Mouse (Mus musculus) heart, embryonic 10.5 days (tissue): ENCODE measurements around the gene Diras2. TPM values are rescaled to one million over a fixed set of nuclear protein-coding genes. Genes with fewer than 3 reads are reported as not detected.

Experiments used
- DNase-seq: peaks from one replicate; pipeline ENCODE4 v3.0.0-alpha.2; 2017; ENCODE audit warnings: low spot score
- H3K27ac ChIP-seq: fragments of 300-500 bp; sonication (generic); 2 replicates; pipeline ENCODE4 v1.5.1; 2016; ENCODE audit warnings: mild to moderate bottlenecking
- H3K27me3 ChIP-seq: fragments of 300-500 bp; sonication (generic); 2 replicates; pipeline ENCODE4 v1.6.1; 2016; ENCODE audit warnings: mild to moderate bottlenecking; ENCODE audit not compliant: poor library complexity, insufficient read depth, severe bottlenecking
- H3K36me3 ChIP-seq: fragments of 300-500 bp; sonication (generic); 2 replicates; pipeline ENCODE4 v1.6.1; 2016; ENCODE audit warnings: mild to moderate bottlenecking, moderate library complexity
- H3K4me1 ChIP-seq: fragments of 300-500 bp; sonication (generic); 2 replicates; pipeline ENCODE4 v1.6.1; 2016; ENCODE audit warnings: mild to moderate bottlenecking
- H3K4me3 ChIP-seq: fragments of 300-500 bp; sonication (generic); 2 replicates; pipeline ENCODE4 v1.5.1; 2016; ENCODE audit warnings: mild to moderate bottlenecking, moderate library complexity
- H3K9me3 ChIP-seq: fragments of 300-500 bp; sonication (generic); 2 replicates; pipeline ENCODE4 v1.6.1; 2016; ENCODE audit warnings: mild to moderate bottlenecking, moderate library complexity
- WGBS: fragments of 180-500 bp; shearing (Covaris S2); methylation state at CpG from one replicate; pipeline ENCODE4 v1.1.7; 2016; 5-methylcytosine and 5-hydroxymethylcytosine counted together
- polyA plus RNA-seq: library from polyadenylated mRNA; unstranded; fragments of >200 nt; fragmentation: Nextera tagmentation; extraction: Ambion mirVana; gene quantifications from 2 replicates; pipeline ENCODE4 v1.2.1, GENCODE M21; 2016

The Diras2 gene
- polyA plus RNA-seq, 1 experiment from 2014 or later, result 1.1 TPM

DNA sequence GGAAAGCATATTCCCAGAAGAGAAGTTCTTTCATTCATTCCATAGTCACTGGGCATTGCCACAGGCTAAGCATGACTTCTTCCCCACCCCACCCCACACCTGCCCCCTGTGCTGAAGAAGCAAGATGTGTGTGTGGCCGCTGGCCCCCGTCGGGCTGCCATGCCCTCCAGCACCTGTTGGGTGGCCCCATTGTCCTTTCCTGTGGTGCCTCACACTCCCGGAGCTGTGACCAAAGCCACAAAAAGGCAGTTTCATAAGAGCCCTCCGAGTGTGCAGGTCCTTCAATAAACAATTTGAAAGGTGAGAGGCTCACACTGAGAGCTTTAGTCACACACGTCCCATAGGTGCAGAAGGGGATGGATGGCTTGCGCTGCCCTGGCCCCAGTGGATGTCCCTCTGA, 35.7 kb upstream of the Diras2 start:
- no peak for DNase-seq
- H3K4me1 ChIP-seq, result no peaks in the 10 kb centered on the region
- peaks cover 9% of the 10 kb centered on the region; the same call in 1 of the 2 replicates for H3K27me3 ChIP-seq
- H3K9me3 ChIP-seq, result no peaks in the 10 kb centered on the region
- H3K4me3 ChIP-seq, result no peak overlapping the region
- H3K36me3 ChIP-seq, result no peaks in the 10 kb centered on the region
- H3K27ac ChIP-seq, result no peak overlapping the region
- WGBS, result 85% methylated on average over 7 of the region's 7 CpGs

DNA sequence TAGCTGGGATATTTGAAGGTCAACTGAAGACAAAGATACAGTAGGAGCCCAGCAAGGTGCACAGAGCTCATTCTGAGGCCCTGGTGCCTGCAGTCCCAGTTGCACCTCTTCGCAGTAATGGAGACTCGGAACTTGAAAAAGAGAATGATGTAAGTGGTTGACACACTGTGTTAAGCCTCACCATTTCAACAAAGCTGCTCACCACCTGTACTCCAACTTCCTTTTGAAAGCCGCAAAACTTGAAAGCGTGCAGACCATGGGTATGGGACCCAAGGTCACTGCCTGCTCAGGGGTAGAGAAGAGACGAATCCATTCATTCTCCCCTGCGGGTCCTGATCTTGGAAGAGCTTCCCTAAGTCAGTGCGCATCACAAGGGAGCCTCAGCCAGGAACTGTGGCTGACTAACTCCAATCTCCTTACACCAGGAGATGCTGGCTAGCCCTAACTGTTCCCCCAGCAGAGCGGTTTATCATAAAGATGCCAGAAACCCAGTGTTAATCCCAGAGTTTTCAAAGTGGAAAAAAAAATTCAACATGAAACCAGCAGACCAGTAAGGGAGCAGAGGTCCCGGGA, 35.2 kb upstream of the Diras2 start:
- Histone ChIP-seq H3K4me3 (no peak overlapping the region), H3K27me3 (peaks cover 9% of the 10 kb centered on the region; the same call in 1 of the 2 replicates), H3K9me3 (no peaks in the 10 kb centered on the region), H3K36me3 (no peaks in the 10 kb centered on the region), H3K27ac (no peak overlapping the region), H3K4me1 (no peaks in the 10 kb centered on the region)
- DNase-seq, result no peak
- 86% methylated on average over 9 of the region's 9 CpGs for WGBS

DNA sequence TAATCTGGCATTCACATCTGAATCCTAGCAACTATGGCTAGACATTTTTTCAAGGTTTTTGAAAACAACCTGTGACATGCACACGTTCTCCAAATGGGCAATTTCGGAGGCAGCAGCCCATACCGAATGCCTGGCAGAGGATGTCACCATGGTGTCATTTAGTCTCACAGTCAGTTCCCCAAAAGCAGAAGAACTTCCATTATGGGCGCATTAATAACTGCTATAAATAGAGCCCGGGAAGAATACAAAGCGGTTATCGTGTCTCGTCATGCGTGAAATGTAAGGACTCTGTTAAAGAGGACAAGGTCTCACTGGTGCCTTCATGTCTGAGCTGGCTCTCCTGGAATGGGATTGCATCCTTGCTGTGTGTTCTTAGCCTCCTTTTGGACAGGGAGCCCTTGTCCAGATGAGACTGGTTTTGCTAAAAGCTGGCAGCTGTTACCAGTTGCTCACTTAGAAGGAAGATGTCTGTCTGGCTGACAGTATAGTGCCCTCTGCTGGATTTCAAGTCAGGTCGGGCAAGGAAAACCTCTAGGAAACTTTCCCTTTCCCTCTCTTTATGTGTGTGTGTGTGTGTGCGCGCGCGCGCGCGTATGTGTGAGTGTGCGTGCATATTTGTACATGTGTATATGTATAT, 34.1 kb upstream of the Diras2 start:
- Histone ChIP-seq H3K4me3 (no peak overlapping the region), H3K36me3 (no peaks in the 10 kb centered on the region), H3K9me3 (no peaks in the 10 kb centered on the region), H3K27me3 (peaks cover 9% of the 10 kb centered on the region; the same call in 1 of the 2 replicates), H3K27ac (no peak overlapping the region), H3K4me1 (no peaks in the 10 kb centered on the region)
- WGBS, result 85% methylated on average over 18 of the region's 18 CpGs
- DNase-seq, result no peak

DNA sequence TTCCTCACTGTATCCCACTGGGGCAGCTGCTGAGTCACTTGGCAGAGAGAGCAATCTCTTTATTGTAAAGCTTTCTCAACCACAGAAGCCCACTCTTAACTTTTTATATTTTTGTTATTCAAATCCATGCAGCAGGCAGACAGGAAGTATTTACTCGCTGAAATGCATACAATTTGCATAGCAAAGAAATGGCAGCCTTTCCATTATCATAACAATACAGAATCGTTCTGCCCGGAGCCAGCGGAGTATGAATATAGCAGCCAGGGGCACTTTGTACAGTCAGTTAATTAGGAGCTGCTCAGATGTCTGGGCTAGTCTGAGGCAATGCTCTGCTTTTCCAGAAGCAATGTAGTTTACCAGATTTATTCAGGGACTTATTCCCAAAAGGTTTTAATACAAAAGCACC, 31.1 kb upstream of the Diras2 start:
- Histone ChIP-seq H3K9me3 (no peaks in the 10 kb centered on the region), H3K27me3 (peaks cover 9% of the 10 kb centered on the region; the same call in 1 of the 2 replicates), H3K36me3 (no peaks in the 10 kb centered on the region), H3K27ac (no peak overlapping the region), H3K4me3 (no peak overlapping the region), H3K4me1 (no peaks in the 10 kb centered on the region)
- no peak for DNase-seq
- WGBS, result 59% methylated on average over 4 of the region's 4 CpGs

DNA sequence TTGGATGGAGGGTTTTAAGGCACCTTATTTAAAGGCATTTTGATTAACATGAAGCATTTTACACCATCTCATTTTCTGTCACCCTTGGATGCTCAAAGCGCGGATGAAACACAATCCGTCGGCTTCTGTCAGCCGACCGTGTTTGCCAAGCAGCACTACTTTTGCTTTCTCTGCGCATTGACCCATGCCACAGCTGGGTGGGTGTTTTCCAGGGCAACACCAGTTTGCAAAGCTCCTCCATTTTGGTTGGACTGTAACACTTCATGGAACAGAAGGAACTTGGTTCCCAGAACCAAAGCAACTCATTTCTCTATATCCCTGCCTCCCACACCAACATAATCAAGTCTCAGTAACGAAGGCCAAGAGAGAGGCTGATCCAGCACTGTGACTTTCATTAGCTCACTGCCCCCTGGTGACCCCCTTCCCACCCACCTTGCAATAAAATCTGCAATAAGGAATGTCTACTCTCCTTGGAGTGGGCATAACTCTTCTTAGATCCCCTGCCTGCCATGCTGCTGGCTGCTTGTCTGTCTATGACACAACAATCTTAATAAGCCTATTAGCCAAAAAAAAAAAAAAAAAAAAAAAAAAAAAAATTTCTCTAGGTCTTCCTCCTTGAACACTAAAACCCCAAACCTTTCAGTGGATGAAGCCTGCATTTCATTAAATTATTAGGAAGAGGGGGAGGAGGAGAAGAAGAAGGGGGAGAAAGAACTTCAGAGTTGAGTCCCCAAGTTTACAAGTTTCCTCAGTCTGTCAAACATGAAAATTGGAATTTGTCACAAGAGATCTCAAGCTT, 30.5 kb upstream of the Diras2 start:
- H3K27me3 ChIP-seq, result peaks cover 4% of the 10 kb centered on the region; the same call in 1 of the 2 replicates
- no peak for DNase-seq
- 89% methylated on average over 8 of the region's 8 CpGs for WGBS
- no peaks in the 10 kb centered on the region for H3K4me1 ChIP-seq
- H3K4me3 ChIP-seq, result no peak overlapping the region
- no peaks in the 10 kb centered on the region for H3K9me3 ChIP-seq
- H3K36me3 ChIP-seq, result no peaks in the 10 kb centered on the region
- H3K27ac ChIP-seq, result no peak overlapping the region

DNA sequence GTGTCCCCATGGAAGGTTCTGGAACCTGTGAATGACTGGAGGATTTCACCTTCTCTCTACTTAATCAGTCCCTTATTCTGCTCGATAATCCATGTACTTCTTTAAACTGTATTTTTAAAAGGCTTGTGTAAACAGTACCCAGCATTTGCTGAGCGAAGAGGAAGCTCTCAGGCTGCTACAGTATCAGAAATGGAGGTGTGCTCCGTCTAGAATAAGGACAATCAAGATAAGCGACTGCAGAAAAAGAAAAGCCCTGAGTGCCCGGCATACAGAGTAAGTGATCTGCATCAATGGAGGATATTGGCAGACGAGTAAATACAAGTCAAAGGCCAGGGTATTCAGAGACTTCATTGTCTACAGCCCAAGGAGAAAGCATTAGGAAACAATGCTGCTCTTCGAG, 26.3 kb upstream of the Diras2 start:
- H3K27ac ChIP-seq, result no peak overlapping the region
- H3K4me1 ChIP-seq, result no peaks in the 10 kb centered on the region
- H3K27me3 ChIP-seq, result no peaks in the 10 kb centered on the region
- WGBS, result 64% methylated on average over 7 of the region's 7 CpGs
- no peaks in the 10 kb centered on the region for H3K9me3 ChIP-seq
- no peak for DNase-seq
- H3K4me3 ChIP-seq, result no peak overlapping the region
- no peaks in the 10 kb centered on the region for H3K36me3 ChIP-seq

DNA sequence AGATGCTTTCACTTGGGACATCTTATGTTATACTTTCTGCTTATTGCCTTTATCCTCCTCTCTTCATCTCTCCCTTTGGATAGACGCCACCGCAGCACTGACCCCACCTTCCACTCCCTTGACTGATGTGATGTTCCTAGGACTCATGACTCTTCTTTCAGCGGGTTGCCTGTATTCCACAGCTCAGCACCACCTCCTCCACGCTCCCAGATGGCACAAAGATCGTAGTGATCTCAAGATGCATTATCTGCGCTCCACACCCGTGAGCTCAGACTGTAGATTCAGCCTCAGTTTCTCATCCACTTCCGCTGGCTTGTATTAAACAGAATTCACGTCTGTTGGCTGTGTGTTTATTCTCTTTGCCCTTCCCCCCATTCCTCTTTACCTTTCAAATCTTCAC, 23.6 kb upstream of the Diras2 start:
- no peak overlapping the region for H3K27ac ChIP-seq
- H3K9me3 ChIP-seq, result no peaks in the 10 kb centered on the region
- H3K36me3 ChIP-seq, result no peaks in the 10 kb centered on the region
- no peaks in the 10 kb centered on the region for H3K27me3 ChIP-seq
- 82% methylated on average over 9 of the region's 9 CpGs for WGBS
- H3K4me1 ChIP-seq, result no peaks in the 10 kb centered on the region
- H3K4me3 ChIP-seq, result no peak overlapping the region
- no peak for DNase-seq

DNA sequence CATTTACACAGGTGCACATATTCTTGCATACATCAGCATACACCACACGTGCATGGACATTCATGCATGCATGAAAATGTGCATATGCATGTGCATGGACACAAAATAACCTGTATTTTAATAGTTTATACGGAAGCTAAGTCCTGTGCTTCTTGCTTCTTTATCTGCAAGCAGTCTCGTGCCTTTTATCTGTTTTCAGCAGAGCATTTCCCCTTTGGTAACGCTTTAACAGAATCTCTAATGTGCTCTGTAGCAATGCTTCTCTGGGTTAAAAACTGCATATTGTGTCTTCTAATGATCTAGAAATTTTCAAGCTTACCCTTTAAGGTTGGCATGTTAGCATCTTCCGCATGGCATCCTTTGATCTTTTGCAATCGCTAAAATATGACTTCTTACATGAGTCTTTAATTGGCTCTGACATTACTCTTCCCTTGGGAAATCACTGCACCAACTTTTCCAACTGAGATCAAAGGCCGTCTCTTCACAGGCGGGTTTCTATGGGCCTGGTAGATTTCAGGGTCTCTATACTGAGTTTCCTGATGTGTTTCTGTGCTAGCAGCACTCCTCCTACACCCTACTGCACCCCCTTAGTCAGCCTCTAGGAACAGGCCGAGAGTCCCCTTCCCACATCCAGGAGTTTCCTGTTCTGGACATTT, 21.9 kb upstream of the Diras2 start:
- Histone ChIP-seq H3K36me3 (no peaks in the 10 kb centered on the region), H3K27ac (no peak overlapping the region), H3K9me3 (no peaks in the 10 kb centered on the region), H3K4me1 (no peaks in the 10 kb centered on the region), H3K4me3 (no peak overlapping the region), H3K27me3 (no peaks in the 10 kb centered on the region)
- WGBS, result 69% methylated on average over 9 of the region's 9 CpGs
- no peak for DNase-seq

DNA sequence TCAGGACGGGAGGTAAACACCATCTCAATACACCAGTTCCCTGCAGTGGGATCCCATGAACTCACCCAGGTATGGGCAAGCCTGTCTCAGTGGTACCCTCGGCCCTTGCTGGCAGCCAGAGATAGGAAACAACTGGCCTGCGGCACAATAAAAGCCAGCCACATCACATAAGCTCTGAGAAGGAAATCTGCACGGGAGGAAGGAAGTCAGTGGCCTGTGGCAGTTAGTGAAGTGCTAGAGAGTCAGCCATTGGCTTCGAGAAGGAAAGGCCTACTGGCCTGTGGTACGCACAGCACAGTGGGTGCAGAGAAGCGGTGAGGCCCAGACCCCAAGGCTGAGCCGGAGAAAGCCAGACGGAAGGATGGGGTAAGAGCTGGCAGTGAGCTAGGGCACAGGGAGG, 20.2 kb upstream of the Diras2 start:
- WGBS, result 76% methylated on average over 9 of the region's 9 CpGs
- H3K4me3 ChIP-seq, result no peak overlapping the region
- no peak overlapping the region for H3K27ac ChIP-seq
- H3K9me3 ChIP-seq, result no peaks in the 10 kb centered on the region
- H3K27me3 ChIP-seq, result no peaks in the 10 kb centered on the region
- no peaks in the 10 kb centered on the region for H3K4me1 ChIP-seq
- H3K36me3 ChIP-seq, result no peaks in the 10 kb centered on the region
- DNase-seq, result no peak

DNA sequence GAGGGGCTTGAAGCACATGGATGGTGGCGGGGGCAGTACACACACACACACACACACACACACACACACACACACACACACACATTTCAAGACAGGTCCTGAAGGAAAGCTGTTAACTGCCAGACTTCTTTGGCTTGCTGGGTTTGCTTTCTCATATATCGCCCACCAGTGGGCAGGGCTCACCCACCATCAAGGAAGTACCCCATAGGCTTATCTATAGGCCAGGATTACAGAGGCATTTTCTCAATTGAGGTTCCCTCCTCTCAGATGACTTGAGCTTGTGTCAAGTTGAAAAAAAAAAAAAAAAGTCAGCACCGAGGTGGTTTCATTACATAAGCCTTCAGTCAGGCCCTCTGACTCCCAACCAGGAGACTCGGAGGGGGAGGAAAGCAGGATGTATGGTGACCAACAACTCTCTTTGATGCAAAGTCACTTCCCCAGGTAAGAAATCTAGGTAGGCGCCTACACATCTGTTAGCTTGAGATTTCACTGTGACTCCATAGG, 19.7 kb upstream of the Diras2 start:
- no peaks in the 10 kb centered on the region for H3K27me3 ChIP-seq
- no peak overlapping the region for H3K4me3 ChIP-seq
- 60% methylated on average over 5 of the region's 5 CpGs for WGBS
- H3K27ac ChIP-seq, result no peak overlapping the region
- no peaks in the 10 kb centered on the region for H3K9me3 ChIP-seq
- no peak for DNase-seq
- no peaks in the 10 kb centered on the region for H3K4me1 ChIP-seq
- H3K36me3 ChIP-seq, result no peaks in the 10 kb centered on the region

DNA sequence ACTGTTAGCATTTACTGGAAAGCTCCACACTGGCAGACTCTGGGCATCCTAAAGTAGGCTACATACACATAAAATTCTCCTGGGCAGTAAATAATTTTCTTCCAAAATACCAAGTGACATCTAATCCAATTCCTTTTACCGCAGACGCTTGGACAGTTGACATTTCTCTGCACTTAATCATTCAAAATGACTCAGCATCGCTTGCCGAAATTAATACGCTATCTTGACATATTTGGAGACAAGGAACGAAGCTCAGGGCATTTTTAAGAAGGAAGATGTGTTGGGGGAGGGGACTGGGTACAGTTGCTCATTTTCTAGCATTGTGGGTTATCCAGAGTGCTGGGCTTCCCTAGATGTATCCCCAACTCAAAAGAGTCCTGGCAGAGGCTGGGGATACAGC, 15.2 kb upstream of the Diras2 start:
- H3K36me3 ChIP-seq, result no peaks in the 10 kb centered on the region
- peaks cover 9% of the 10 kb centered on the region for H3K4me1 ChIP-seq
- no peaks in the 10 kb centered on the region for H3K9me3 ChIP-seq
- 85% methylated on average over 6 of the region's 6 CpGs for WGBS
- DNase-seq, result no peak
- H3K27ac ChIP-seq, result no peak overlapping the region
- H3K27me3 ChIP-seq, result no peaks in the 10 kb centered on the region
- no peak overlapping the region for H3K4me3 ChIP-seq

DNA sequence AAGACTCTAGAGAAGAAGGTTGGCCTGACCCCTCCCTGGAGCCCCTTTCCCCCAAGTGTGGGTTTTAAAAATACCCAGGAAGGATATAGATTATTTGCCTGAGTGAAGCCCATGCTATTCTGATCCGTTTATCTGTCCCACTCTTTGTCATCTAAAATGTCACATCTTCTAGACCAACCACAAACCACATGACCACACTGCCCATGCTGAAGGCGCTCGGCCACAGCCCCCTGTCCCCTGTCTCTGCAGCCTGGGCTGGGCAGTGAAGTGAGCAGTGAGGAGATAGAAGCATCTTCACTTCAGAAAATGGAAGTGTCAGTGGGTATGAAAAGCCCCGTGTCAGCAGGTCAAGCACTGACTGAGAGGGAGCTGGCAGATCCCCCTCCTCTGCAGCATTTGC, 11.6 kb upstream of the Diras2 start:
- DNase-seq, result no peak
- Histone ChIP-seq H3K4me3 (no peak overlapping the region), H3K36me3 (no peaks in the 10 kb centered on the region), H3K27ac (no peak overlapping the region), H3K4me1 (peaks cover 9% of the 10 kb centered on the region), H3K9me3 (no peaks in the 10 kb centered on the region), H3K27me3 (no peaks in the 10 kb centered on the region)
- 52% methylated on average over 4 of the region's 4 CpGs for WGBS

DNA sequence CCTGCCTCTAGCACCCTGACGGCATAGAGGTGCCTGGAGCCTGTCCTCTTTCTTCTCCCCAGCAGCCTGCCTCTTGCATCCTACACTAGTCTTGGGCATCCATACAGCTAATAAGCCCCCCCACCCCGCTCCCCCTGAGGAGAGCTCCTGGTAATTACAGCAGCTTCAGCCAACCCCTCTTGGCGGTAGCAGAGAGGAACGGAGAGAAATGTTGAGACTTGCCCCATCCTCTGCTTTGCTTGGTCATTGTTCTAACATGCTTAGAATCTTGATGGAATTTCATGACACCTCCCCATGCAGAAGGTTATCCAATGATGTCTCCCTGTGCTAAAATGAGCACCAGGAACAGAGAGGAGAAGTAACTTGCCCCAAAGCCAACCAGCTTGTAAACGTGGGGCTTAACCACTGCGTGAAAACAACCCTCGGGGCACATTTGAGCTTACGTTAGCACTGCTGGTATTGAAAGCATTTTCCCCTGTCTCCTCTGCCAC, 11.0 kb upstream of the Diras2 start:
- WGBS, result 73% methylated on average over 8 of the region's 8 CpGs
- Histone ChIP-seq H3K36me3 (no peaks in the 10 kb centered on the region), H3K27ac (no peak overlapping the region), H3K9me3 (no peaks in the 10 kb centered on the region), H3K4me3 (no peak overlapping the region), H3K4me1 (peaks cover 9% of the 10 kb centered on the region), H3K27me3 (no peaks in the 10 kb centered on the region)
- no peak for DNase-seq
